Mouse (Mus musculus) T-cell, adult 2 months (primary cell): ENCODE measurements around the gene Ano4.

Experiments used
- DNase-seq: peaks from one replicate; pipeline ENCODE4 v3.0.0; 2022; ENCODE audit warnings: low spot score

The Ano4 gene

DNA sequence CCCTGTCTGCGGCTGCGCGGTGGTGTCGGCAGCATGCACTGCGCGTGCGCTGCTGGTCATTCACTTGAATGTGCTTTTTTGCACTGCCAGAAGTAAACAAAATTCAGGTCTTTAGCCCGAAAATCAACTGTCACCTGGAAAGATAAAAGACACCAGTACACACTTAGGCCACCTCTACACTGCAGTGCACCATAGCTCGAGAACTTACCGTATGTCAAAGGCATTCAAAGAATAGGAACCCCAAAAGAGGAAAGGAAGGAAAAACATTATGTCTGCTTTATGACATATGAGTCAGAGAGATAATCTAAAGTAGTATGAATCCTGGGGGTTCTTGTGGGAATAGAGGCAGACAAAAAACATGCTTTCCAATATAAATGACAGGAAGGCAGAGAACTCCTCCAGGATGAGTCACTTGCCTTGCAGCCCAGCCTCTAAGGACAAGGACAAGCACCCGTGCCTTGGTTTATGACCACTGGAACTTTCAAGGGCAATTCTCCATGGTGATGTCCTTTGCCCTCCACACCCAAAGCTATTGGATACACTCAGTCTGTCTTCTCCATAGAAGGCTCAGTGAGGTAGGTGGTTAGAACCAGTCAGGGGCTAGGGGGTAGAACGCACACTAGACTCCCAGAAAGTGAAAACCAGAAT is 394.8 kb downstream of the Ano4 start:
- DNase-seq, result no peak
